Mouse (Mus musculus) adrenal gland, adult 8-10 months (tissue): ENCODE results near the gene Slc4a2. TPM values are rescaled to one million over a fixed set of nuclear protein-coding genes. Genes with fewer than 3 reads are reported as not detected.
A peak's percentile ranks its signal among the peaks of the same experiment; 100 is the strongest.

Experiments used
- DNase-seq: peaks from one replicate; pipeline ENCODE4 v3.0.0; 2022
- total RNA-seq, 4 experiments: library from RNA; stranded (reverse); gene quantifications; 2 replicates each; pipeline ENCODE4 v1.2.4; 2022

The Slc4a2 gene
- total RNA-seq, result 10 to 100 TPM; 53.0 to 84.3 (median 65.6) TPM

DNA sequence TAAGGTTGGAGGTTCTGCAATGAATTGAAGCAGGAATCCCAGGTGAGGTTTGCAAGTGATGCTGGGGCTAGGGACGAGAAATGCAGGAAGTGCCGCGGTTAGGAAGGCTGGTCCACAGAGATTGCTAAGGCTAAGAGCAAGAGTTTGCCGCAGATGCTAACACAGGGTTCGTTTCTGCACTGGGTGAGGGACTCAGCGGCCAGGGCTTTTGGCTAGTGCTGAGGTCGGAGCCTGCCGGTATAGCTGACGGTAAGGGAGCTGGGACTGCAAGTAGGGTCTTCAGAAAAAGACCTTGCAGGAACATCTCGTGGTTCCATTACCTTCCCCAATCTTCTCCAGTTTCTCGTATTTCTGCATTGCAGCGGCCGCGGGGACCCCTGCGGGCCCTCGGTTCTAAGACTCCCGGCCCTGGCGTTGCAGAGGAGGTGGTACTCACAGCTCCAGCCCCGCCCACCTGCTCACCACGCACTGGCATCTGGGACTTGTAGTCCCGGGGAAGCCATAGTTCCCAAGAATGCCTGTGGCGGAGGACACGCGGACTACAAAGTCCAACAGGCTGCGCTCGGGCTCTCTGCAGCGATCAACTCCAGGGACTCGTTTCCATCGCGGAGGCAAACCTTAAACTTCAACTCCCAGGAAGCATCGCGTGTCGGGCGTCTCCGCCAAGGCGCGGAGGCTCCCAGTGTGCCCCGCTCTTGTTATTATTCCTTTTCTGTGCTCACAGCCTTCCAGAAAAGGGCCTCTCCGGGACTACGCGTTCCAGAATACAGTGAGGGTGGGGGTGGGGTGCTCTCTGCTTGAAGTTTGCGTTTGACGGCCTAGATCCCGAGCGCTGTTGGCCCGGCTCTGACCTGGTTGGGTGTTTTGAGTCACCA, at the start of gene Slc4a2, which contains the start of gene Cdk5:
TSS of gene Slc4a2 (plus strand) at position 709 of the 875 bp plus-strand sequence.
TSS of gene Cdk5 (minus strand) at position 402 of the 875 bp plus-strand sequence.
- DNase-seq, result peak; percentile 99

DNA sequence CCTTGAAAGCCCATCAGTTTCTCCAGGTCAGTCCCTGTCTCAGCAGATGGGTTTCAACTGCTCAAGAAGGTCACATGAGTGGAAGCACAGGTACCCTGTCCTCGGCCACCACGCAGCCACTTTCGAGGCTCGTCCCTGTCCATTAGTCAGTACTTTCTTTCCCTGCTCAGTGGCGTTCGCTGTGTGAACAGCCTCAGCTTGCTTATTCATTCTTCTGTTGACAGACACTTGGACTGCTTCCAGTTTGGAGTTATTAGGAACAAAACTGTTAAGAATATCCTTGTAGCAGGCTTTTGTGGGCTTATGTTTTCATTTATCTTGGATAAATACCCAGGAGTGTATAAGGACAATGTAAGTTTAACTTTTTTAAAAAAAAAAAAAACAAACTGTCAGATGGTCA, 49.4 kb upstream of the Slc4a2 start:
- DNase-seq, result no peak

DNA sequence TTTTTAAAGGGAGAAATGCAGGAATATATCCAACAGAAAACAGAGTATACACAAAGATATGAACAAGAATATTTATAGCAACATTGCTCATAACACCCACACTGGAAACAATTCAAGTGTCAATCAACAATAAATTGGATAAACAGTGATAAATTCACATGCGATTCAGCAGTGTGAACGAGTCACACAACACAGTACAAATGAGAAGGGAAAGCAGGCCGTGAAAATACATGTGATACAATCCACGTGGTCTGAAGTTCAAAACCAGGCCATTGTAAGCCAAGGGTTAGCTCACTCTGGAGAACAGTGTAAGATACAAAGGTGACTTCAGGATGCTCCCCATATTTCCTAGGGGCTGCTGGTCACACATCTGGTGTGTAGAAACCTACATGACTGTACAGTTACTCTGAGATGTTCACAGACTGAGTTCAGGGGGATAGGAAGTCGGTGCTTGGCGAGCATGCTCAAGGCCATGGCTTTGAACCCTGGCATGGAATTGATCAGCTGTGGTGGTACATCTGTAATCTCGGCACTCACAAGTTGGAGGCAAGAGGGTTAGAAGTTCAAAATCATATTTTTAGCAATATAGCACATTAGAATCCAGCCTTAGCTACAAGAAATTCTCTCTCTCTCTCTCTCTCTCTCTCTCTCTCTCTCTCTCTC, 48.8 kb upstream of the Slc4a2 start:
- no peak for DNase-seq

DNA sequence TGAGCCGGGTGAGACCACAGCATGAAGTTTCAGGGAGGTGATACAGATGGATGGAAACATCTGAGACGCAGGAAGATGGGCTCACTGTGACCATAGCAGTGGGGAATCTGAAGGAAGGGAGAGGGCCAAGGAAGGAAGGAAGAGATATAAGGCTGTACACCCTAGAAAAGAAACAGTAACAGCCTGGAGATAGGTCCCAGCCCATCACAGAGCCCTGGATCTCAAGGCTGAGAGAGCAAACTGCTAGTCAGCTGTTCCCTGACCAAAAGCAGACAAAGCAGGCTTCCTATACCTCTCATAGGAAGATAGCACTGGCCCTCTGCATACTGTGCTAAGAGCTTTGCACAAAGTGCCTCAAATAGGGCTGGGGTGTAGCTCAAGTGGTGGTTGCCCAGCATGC, 44.9 kb upstream of the Slc4a2 start:
- no peak for DNase-seq

DNA sequence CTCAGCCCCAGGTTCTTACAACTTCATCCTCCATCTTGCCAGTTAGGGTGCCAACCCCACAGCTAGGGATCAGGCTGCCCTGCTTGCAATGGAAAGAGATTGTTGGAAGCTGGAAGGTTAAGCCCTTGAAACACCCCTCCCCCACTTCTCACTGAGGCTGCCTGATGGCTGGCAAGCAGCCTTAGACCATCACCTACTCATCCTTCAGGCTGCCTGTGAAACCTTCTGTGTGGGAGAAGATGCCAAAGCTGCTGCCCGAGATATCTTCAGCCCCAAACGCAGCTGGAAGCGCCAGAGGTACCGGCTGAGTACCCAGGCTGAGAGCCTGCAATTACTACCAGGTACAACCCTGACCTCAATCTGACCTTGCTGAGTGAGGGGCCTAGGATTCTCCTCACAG, 44.1 kb upstream of the Slc4a2 start:
- no peak for DNase-seq

DNA sequence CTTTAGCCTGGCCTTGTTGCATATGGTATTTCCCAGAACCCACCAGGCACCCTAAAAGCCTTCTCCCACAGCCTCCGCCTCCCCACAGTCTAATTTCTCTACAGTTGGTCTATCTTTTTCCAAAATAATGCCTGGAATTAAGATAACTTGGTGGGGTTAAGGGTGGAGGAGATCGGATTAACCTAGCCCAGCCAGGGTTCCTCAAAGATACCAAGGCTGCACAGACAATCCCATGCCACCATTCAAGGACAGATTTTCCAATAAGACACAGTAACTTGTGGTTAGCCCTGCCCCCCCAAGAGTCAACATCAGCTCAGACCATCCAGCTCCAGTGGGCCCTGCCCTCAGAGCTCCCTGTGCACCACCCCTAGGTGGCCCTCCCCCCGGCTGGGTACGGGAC, 43.1 kb upstream of the Slc4a2 start:
- DNase-seq, result no peak

DNA sequence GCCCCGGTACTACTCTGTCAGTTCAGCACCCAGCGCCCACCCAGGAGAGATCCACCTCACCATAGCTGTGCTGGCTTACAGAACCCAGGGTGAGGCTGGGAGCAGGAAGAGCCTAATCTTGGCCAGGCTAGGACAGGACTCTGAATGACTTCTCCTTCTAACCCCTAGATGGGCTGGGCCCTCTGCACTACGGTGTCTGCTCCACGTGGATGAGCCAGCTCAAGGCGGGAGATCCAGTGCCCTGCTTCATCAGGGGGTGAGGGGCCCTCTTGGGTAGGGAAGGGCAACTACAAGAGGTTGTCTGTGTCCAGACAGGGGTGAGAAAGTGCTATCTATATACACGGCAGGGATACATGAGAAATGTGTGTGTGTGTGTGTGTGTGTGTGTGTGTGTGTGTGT, 42.2 kb upstream of the Slc4a2 start:
- DNase-seq, result no peak

DNA sequence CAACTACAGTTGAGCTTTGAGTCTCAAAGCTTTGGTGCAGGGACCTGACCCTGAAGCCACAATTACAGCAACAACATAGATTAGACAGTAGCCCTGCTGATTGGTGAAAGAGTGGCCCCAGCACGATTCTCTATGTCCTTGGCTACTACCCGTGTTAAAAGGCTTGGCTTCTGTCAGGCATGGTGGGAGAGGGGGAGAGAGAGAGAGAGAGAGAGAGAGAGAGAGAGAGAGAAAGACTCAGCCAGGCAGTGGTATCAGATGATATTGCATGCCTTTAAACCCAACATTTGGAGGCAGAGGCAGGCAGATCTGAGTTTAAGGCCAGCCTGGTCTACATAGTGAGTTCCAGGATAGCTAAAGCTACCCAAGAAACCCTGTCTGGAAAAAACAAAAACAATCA, 41.6 kb upstream of the Slc4a2 start:
- DNase-seq, result no peak

DNA sequence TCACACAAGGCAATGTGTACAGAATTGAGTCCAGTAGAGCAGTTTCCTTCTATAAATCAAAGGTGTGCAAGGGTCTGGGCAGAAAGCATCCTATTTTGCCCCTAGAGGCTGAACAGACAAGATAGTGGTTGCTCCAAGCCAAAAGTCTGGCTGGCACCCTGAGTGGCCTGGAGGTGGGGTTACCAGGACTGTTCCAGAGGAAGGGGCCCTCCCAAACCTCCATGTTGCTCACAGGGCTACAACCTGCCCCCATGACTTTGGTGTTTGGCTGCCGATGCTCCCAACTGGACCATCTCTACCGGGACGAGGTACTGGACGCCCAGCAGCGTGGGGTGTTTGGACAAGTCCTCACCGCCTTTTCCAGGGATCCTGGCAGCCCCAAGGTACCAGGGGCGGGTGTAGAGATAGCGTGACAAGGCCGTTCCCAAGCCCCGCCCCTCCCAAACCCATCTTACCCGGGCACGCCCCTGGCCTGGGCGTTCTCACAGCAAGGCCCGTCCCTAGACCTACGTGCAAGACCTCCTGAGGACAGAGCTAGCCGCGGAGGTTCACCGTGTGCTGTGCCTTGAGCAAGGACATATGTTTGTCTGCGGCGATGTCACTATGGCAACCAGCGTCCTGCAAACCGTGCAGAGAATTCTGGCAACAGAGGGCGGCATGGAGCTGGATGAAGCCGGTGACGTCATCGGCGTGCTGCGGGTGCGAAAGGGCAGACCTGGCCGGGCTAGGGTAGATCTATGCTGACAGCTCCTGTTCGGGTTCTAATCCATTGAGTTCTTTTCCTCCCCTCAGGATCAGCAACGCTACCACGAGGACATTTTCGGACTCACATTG, 40.4 kb upstream of the Slc4a2 start:
- DNase-seq, result peak; percentile 94

DNA sequence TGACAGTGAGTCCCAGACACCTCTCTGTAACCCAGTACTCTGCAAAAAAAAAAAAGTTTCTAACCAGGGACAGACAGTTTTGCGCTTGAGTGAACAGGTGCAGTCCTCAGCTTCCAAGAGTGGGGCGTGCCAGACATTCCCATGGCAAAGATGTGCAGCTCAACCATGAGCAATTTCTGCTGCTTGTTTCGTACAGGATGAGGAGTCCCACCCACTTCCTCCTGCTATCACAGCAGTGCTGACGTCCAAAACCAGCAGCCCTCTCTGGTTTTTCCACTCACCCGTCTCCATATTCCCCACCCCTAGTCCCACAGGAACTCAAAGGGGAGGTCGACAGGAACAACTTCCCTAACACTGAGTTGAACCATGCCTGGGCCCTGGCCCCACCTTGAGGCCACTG, 39.2 kb upstream of the Slc4a2 start:
- DNase-seq, result no peak

DNA sequence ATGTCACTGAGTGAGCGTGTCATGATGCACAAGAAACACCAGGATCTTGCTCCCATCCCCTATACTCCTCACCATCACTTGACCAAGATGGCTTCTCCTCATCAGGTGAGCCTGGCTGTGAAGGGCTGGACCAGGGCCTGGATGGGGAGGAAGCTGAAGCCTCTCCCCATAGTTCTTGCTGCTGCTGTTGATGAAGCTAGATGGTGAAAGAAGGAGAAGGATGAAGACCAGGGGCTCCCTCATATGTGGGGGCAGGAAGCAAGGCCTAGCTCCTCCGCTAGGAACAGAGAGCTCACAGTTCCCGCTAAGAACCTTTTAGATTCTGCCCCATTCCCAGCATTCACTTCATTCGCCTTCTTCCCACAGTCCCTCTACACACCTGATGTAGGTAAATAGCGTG, 38.3 kb upstream of the Slc4a2 start:
- DNase-seq, result no peak

DNA sequence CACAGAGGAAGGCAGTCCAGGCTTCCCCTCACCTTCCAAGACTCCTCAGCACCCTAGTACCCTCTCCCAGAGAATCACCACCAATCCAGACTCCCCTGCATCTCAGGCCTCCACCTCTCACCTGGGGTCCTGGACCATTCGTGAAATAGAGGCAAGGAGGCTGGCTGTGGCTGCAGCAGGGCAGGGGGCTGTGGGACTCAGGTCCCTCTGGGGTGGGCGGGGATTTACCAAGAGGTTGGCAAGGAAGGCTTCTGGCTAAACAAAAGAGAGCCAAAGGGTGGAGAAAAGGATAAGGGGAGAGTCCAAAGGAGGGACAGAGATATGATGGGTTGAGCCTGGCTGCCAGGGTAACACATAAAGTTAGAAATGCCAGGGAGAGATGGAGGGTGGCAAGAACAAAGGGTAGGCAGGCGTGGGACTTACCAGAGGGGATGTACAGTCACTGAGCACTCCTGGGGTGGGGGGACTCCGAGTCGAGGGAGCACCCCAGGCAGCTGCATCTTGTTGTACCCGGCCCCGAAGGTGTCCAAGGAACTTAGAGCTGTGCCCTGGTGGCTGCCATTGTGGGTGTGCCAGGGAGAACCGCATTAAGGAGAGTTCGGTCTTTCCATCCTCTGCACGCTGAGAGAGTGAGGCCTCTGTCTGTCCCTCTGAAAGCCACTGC, 37.6 kb upstream of the Slc4a2 start:
- no peak for DNase-seq

DNA sequence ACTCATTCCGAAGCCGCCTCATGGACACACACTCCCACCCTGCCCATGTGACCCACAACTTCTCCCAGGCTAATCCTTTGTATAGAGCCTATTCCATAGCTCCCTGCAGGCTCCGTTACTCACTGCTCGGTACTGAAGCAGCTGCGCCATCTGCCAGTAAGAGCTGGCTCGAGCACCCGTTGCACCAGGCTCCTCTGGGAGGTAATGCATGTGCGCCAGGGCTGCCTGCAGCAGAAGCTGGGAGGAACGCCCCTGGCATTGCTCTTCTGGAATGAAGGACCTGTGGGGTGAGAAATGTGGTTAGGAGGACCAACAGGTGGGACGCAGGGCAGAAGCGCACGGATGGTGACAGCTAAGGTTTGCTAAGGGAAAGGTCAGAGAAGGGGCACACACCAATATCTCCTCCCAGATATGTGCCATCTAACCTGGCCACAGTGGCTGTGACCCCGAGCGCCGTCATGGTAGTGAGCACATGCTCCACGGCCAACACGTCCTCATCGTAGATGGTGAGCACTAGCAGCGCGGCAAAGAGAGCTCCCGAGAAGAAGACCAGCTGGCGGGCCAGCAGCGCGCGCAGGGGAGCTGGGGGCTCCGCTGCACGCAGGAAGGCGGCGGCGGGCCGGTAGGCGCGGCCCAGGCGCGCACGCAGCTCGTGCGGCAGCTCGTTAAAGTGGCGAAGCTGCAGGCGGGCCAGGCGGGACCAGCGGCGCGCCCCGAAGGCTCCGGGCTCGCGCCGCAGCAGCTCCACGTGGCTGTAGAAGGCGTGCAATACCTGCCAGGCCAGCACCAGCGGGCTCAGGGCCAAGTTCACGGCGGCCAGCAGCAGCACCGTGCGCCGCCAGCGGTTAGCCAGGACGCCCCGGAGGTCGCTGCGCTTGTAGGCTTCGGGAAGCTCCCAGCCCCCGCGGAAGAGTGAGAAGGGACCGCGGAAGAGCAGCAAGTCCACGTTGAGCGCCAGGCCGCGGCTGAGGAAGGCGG, 36.1 kb upstream of the Slc4a2 start:
- DNase-seq, result peak; percentile 37

DNA sequence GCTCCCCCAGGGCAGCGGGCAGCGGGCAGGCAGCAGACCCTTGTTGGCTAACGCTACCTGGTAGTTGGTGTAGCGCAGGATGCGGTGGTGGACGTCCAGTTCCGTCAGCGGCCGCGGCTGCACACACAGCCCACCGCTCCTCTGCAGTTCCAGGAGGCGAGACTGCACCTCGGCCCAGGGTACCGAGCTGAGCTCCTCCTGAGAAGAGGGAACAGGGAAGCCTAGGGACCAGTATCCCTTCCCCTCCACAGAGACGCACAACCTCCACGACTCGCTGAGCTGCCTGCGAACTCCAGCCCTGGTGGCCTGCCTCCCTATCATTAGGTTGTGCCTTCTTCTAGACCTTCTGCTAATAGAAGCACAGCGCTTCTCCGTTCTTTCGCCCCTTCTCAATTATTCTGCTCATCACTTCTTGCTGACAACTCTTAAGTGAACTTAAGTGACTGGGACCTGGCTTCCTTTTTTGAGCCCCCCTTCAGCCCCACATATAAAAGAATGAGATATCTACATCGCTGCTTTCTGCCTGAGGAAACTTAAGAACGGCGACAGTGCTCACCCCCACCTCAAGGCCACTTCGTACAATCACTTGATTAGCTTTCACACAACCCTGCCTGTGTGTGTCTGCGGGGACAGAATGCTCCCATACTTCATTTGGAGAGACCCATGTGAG, 35.3 kb upstream of the Slc4a2 start:
- no peak for DNase-seq

DNA sequence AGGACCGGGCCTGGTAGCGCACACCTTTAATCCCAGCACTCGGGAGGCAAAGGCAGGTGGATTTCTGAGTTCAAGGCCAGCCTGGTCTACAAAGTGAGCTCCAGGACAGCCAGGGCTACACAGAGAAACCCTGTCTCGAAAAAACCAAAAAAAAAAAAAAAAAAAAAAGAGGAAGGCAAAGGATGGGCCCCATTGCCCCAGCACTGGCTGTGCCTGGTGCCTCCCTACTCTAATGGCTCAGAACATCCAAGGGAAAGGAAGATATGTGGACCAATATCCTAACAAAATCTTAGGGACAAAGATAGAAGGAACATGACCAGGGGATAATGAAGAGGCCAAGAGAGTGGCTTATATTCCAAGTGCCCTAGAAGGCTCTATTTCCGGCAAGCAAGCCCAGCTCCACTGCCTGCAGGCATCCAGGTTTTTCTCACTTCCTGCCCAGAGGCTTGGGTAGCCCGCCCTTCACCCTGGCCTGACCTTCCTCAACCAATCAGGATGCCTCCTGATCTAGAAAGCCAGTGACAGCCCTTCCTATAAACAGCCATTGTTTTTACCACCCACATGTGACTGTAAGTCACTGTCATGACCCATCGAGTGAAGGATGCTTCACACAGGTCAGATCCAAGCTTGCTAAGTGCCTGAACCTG, 34.5 kb upstream of the Slc4a2 start:
- DNase-seq, result no peak

DNA sequence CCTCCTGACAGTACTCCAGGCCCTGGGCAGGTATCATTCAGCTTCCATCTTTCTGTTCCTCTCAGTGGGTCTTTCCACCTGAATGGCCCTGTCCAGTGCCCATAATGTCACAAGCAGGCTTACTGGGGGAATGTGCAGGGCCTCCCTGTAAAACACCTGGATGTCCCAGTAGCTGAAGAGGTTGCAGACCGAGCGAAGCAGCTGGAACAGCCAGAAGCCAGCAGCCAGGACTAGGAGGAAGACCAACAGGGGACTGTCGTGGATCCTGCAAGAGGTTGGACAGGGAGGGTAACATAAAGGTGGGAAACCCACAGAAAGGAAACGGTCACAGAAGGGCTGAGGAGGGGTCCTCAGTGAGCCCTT, 34.0 kb upstream of the Slc4a2 start:
- no peak for DNase-seq

DNA sequence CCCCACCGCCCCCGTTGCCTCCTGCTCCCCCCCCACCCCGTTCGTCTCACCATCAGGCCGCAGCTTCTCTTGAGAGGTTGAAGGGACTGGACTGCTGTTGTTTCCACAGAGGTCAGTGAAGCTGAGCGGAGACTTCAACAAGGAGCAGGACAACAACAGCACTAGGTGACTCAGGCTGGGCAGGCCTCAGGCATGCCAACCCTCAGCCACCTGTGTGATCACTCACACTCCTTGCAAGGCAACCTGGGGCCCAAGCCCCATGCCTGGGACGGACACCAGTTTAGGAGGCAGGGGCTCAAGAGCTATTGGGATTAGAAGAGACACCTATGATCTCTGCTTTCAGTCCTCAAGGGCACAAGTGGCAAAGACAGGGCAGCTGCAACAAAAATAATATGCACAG, 31.8 kb upstream of the Slc4a2 start, which contains the start of gene Atg9b:
TSS of gene Atg9b (minus strand) at position 280 of the 400 bp plus-strand sequence.
- no peak for DNase-seq

DNA sequence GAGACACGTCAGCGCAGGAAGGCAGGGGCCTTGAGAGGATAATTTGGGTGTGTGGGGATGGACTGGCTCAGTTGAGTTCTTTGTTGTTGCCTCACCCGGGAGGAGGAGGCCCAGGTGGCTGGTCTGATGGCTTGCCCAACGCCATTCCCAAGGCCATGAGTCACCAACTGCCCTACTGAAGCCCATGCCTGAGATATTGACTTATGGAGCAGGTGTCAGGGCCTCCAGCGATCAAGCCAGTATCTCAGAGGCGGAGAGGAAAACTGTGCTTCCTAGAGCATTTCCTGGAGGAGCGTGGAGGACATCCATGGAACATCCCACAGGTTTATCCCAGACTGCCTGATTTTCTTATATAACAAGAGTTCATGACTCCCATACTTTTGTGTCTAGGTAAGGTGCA, 30.9 kb upstream of the Slc4a2 start:
- DNase-seq, result peak; percentile 42

DNA sequence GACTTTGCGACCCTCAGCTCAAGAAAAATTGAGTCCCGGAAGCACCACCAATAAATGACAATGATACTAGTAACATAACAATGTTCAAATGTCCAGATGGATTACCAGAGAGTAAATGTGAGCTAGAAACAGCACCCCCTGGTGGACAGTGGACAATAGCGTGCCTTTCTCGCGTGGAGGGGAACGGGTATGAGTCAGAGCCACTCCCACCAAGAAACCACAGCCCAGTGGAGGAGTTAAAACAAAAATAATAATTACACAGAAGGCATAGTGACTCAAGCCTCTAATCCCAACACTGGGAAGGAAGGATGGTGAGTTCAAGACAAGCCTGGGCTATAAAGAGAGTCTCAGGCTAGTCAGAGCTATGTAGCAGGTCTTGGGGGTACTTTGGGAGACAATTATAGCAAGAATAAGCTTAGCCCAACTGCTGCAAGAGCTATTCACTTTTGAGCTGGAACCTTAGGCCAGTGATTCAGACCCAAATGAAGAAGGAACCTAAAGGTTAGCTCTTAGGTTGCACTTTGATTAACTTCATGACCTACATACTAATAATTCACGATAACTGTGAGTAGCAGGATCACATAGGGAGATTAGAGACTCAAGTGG, 30.1 kb upstream of the Slc4a2 start, which contains the start of gene Abcb8:
TSS of gene Abcb8 (plus strand) at position 272 of the 606 bp plus-strand sequence.
- DNase-seq, result peak; percentile 78
